Mouse (Mus musculus) hindbrain, embryonic 11.5 days (tissue): Measurements from ENCODE around the gene Pnpla5. TPM values are rescaled to one million over a fixed set of nuclear protein-coding genes. Genes with fewer than 3 reads are reported as not detected.

Experiments
- ATAC-seq: fragments of 200-750 bp; cut with Nextera tagmentation; 2 replicates; pipeline ENCODE4 v1.8.0; 2017; ENCODE audit warnings: mild to moderate bottlenecking, moderate TSS enrichment, moderate library complexity; ENCODE audit not compliant: low FRiP score
- DNase-seq: peaks from one replicate; pipeline ENCODE4 v3.0.0-alpha.2; 2015; ENCODE audit warnings: low spot score
- H3K27ac ChIP-seq: fragments of 300-500 bp; sonication (generic); 2 replicates; pipeline ENCODE4 v1.5.1; 2014; ENCODE audit warnings: mild to moderate bottlenecking, low read depth, low read length
- H3K27me3 ChIP-seq: fragments of 300-500 bp; sonication (generic); 2 replicates; pipeline ENCODE4 v1.6.1; 2014; ENCODE audit warnings: mild to moderate bottlenecking, low read length, moderate library complexity, mixed read lengths; ENCODE audit not compliant: control insufficient read depth, insufficient read depth
- H3K36me3 ChIP-seq: fragments of 300-500 bp; sonication (generic); 2 replicates; pipeline ENCODE4 v1.6.1; 2014; ENCODE audit warnings: mild to moderate bottlenecking, low read length, moderate library complexity, mixed read lengths; ENCODE audit not compliant: control insufficient read depth, insufficient read depth
- H3K4me1 ChIP-seq: fragments of 300-500 bp; sonication (generic); replicated peaks from 2 replicates; pipeline ENCODE4 v1.6.1; 2014; ENCODE audit warnings: low read length, mixed read lengths; ENCODE audit not compliant: control insufficient read depth, insufficient read depth
- H3K4me2 ChIP-seq: fragments of 300-500 bp; sonication (generic); replicated peaks from 2 replicates; pipeline ENCODE4 v1.6.1; 2014; ENCODE audit warnings: mild to moderate bottlenecking, low read depth, low read length
- H3K4me3 ChIP-seq: fragments of 300-500 bp; sonication (generic); 2 replicates; pipeline ENCODE4 v1.5.1; 2014; ENCODE audit warnings: low read depth, low read length
- H3K9ac ChIP-seq: fragments of 300-500 bp; sonication (generic); 2 replicates; pipeline ENCODE4 v1.6.1; 2014; ENCODE audit warnings: low read depth, low read length
- H3K9me3 ChIP-seq: fragments of 300-500 bp; sonication (generic); 2 replicates; pipeline ENCODE4 v1.6.1; 2016; ENCODE audit warnings: low read length; ENCODE audit not compliant: control insufficient read depth
- WGBS: fragments of 180-500 bp; shearing (Covaris S2); extraction: QIAGEN DNeasy Blood & Tissue Kit; methylation state at CpG from one replicate; pipeline ENCODE4 v1.1.7; 2014; 5-methylcytosine and 5-hydroxymethylcytosine counted together
- polyA plus RNA-seq: library from polyadenylated mRNA; unstranded; fragments of >200 nt; fragmentation: Nextera tagmentation; extraction: Ambion mirVana; gene quantifications from 2 replicates; pipeline ENCODE4 v1.2.1, GENCODE M21; 2014

Pnpla5 gene
- polyA plus RNA-seq, 1 experiment from 2014 or later = not detected

DNA sequence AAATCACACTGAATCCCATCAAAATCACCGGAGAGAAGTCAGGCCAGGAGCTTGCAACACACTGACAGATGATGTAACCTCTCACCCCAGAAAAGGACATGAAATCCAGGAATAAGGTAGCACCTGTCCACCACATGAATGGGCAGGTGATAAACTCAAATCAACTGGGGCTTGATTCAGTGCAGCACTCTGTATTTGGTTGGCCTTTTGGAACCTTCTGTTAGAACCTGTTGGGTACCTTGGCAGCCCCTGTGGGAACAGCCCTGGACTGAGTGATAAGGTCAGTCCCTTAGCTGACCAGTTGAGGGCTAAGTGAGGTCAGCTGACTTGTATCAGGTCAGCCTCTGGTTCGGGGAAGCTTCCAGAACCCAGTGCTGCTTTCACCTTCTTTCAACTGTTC, 33.2 kb upstream of the Pnpla5 start:
- H3K27ac ChIP-seq = no peak overlapping the region
- ATAC-seq (no peak), DNase-seq (no peak)
- no peak overlapping the region for H3K9ac ChIP-seq
- no peak overlapping the region for H3K4me3 ChIP-seq
- no peaks in the 10 kb centered on the region for H3K36me3 ChIP-seq
- 93% methylated on average over 2 of the region's 2 CpGs for WGBS
- H3K4me1 ChIP-seq = no peaks in the 10 kb centered on the region
- H3K4me2 ChIP-seq = no peak overlapping the region
- H3K27me3 ChIP-seq = no peaks in the 10 kb centered on the region
- H3K9me3 ChIP-seq = no peaks in the 10 kb centered on the region

DNA sequence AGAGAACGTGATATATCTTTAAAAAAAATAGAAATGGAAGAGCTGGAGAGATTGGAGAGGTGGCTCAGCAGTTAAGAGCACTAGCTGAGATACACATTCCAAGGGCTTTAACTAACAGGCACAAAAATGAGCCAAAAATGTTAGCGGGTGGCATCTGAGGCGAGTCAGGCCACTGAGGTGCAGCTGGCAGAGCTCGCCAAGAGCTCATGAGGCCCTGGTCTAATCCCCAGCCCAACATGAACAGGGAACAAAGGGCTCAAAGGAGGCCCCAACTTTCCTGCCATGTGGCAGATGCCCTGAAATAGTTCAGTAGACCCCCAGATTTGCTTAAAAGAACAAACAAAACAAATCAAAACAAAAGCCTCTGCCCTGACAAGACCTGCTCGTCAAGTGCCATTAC, 18.0 kb upstream of the Pnpla5 start:
- ATAC-seq = no peak
- Histone ChIP-seq H3K36me3 (no peaks in the 10 kb centered on the region), H3K27me3 (no peaks in the 10 kb centered on the region), H3K27ac (no peak overlapping the region), H3K4me3 (no peak overlapping the region), H3K4me2 (no peak overlapping the region), H3K9ac (no peak overlapping the region), H3K9me3 (no peaks in the 10 kb centered on the region), H3K4me1 (0 out of 2 replicates have a peak, but pooled peaks cover 2% of the 10 kb centered on the region)
- WGBS = 79% methylated on average over 5 of the region's 5 CpGs
- DNase-seq = no peak

- 67% methylated on average over 3 of the region's 3 CpGs for WGBS
- DNase-seq = no peak
- no peak overlapping the region for H3K4me3 ChIP-seq
- H3K27ac ChIP-seq = no peak overlapping the region
- no peak overlapping the region for H3K9ac ChIP-seq
- no peaks in the 10 kb centered on the region for H3K36me3 ChIP-seq
- no peaks in the 10 kb centered on the region for H3K9me3 ChIP-seq
- no peak overlapping the region for H3K4me2 ChIP-seq
- no peaks in the 10 kb centered on the region for H3K27me3 ChIP-seq
- 0 out of 2 replicates have a peak, but pooled peaks cover 2% of the 10 kb centered on the region for H3K4me1 ChIP-seq
- no peak for ATAC-seq
Measured at GRCm38 (mm10) chr15:84140109-84140508, 17.1 kb upstream of the Pnpla5 start.

GRCm38 (mm10) chr15:84139592-84140005, 16.6 kb upstream of the Pnpla5 start:
- H3K4me2 ChIP-seq = no peak overlapping the region
- no peak overlapping the region for H3K27ac ChIP-seq
- no peaks in the 10 kb centered on the region for H3K27me3 ChIP-seq
- WGBS = 85% methylated on average over 5 of the region's 5 CpGs
- H3K4me3 ChIP-seq = no peak overlapping the region
- no peaks in the 10 kb centered on the region for H3K9me3 ChIP-seq
- no peaks in the 10 kb centered on the region for H3K36me3 ChIP-seq
- no peak for DNase-seq
- 0 out of 2 replicates have a peak, but pooled peaks cover 2% of the 10 kb centered on the region for H3K4me1 ChIP-seq
- H3K9ac ChIP-seq = no peak overlapping the region
- ATAC-seq = no peak

GRCm38 (mm10) chr15:84136473-84137415, 13.8 kb upstream of the Pnpla5 start:
- H3K4me2 ChIP-seq = no peak overlapping the region

DNA sequence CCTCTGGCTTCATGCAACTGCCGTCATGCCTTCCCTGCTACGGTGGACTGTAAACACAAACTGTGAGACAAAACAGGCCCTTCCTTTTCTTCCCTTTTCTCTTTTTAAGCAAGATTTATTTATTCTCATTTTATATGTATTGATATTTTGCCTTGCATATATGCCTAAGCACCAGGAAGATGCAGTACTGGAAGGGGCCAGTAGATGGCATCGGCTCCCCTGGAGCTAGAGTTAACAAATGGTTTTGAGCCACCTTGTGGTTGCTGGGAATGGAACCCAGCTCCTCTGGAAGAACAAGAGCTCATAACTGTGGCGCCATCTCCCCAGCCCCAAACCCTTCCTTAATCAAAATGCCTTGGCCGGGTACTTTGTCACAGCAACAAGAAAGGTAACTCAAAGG, 12.5 kb upstream of the Pnpla5 start:
- H3K4me3 ChIP-seq = no peak overlapping the region
- no peak for ATAC-seq
- 88% methylated on average over 5 of the region's 5 CpGs for WGBS
- H3K27ac ChIP-seq = no peak overlapping the region
- no peak overlapping the region for H3K4me2 ChIP-seq
- no peaks in the 10 kb centered on the region for H3K9me3 ChIP-seq
- no peak overlapping the region for H3K9ac ChIP-seq
- peak; percentile 65 for DNase-seq
- H3K27me3 ChIP-seq = no peaks in the 10 kb centered on the region
- H3K36me3 ChIP-seq = no peaks in the 10 kb centered on the region
- H3K4me1 ChIP-seq = 0 out of 2 replicates have a peak, but pooled peaks cover 2% of the 10 kb centered on the region

More at GRCm38 (mm10) chr15:84136473-84137415, 13.8 kb upstream of the Pnpla5 start:
- peak; percentile 41 for DNase-seq
- Histone ChIP-seq H3K9me3 (no peaks in the 10 kb centered on the region), H3K27me3 (no peaks in the 10 kb centered on the region), H3K9ac (0 out of 2 replicates have a peak overlapping the region, but pooled peaks have one; percentile 19), H3K4me1 (0 out of 2 replicates have a peak, but pooled peaks cover 2% of the 10 kb centered on the region), H3K36me3 (no peaks in the 10 kb centered on the region), H3K4me3 (no peak overlapping the region), H3K27ac (peak overlapping the region; percentile 51)
- no peak for ATAC-seq
- WGBS = 22% methylated on average over 12 of the region's 12 CpGs

DNA sequence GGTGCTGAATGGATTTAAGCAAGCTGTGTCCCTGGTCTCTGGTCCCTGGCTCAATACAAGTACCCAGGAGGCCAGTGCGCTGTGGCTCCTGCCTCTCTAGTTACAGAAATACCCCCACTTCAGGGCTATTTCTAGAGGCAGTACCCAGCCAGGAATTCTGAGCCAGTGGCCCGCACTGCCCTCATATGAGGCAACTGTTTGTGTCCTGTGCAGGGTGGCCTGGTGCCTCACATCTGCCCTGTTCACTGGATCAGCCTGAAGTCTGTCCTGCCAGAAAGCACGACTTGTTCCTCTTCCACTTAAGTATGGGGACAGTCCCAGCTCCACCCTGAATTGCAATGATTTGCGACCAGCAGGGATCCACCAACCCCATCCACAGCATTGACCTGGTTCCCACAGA, 10.5 kb upstream of the Pnpla5 start:
- no peaks in the 10 kb centered on the region for H3K9me3 ChIP-seq
- H3K4me3 ChIP-seq = no peak overlapping the region
- DNase-seq (no peak), ATAC-seq (no peak)
- no peaks in the 10 kb centered on the region for H3K36me3 ChIP-seq
- no peak overlapping the region for H3K9ac ChIP-seq
- no peak overlapping the region for H3K4me2 ChIP-seq
- 0 out of 2 replicates have a peak, but pooled peaks cover 2% of the 10 kb centered on the region for H3K4me1 ChIP-seq
- WGBS = 71% methylated on average over 4 of the region's 4 CpGs
- H3K27me3 ChIP-seq = no peaks in the 10 kb centered on the region
- no peak overlapping the region for H3K27ac ChIP-seq

DNA sequence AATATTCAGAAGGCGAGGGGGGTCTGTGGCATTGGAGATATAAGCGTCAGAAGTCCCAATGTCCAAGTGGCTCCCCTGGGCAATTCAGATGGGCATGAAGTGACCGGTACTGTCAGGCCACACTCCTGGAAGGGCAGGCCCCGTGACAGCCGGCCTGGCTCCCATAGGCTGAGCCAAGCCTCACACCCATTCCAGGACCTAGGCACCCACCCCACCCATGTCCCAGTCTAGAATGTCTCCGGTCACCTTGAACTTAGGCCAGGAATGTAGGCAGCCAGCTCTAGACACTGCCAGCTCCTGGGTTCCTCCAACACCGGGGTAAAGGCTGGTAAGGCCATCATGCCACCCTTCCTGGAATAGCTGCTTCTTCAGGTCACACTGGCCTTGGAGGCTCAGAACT, 9.0 kb upstream of the Pnpla5 start:
- ATAC-seq = no peak
- Histone ChIP-seq H3K4me3 (no peak overlapping the region), H3K27me3 (no peaks in the 10 kb centered on the region), H3K9me3 (no peaks in the 10 kb centered on the region), H3K4me1 (0 out of 2 replicates have a peak, but pooled peaks cover 1% of the 10 kb centered on the region), H3K36me3 (no peaks in the 10 kb centered on the region), H3K27ac (no peak overlapping the region), H3K9ac (no peak overlapping the region), H3K4me2 (no peak overlapping the region)
- 90% methylated on average over 7 of the region's 7 CpGs for WGBS
- DNase-seq = no peak
